Mouse (Mus musculus) spleen, adult 18-20 months (tissue): ENCODE results near the gene Mrps35.
A peak's percentile ranks its signal among the peaks of the same experiment; 100 is the strongest.

Source experiments
- DNase-seq, 2 experiments: peaks; one replicate each; pipeline ENCODE4 v3.0.0; 2022; ENCODE audit warnings: mixed read lengths in 2 of 2

Mrps35 gene

GRCm38 (mm10) chr6:147042291-147043290, at the start of gene Mrps35:
Gene Mrps35 (plus strand): TSS chr6:147042764.
- DNase-seq = peak; percentile 74 to 88

- DNase-seq = peak in 1 of 2 experiments; percentile 38
Observed at GRCm38 (mm10) chr6:146994236-146994635, 48.3 kb upstream of the Mrps35 start.

GRCm38 (mm10) chr6:146995391-146995790, 47.2 kb upstream of the Mrps35 start:
- DNase-seq = no peak

- DNase-seq = no peak
Observed at GRCm38 (mm10) chr6:146995878-146996277, 46.7 kb upstream of the Mrps35 start.

GRCm38 (mm10) chr6:146997006-146997405, 45.6 kb upstream of the Mrps35 start:
- DNase-seq = no peak

GRCm38 (mm10) chr6:146998710-146999109, 43.9 kb upstream of the Mrps35 start:
- DNase-seq = no peak

GRCm38 (mm10) chr6:146999302-146999701, 43.3 kb upstream of the Mrps35 start:
- DNase-seq = no peak

- DNase-seq = no peak
Observed at GRCm38 (mm10) chr6:146999755-147000154, 42.8 kb upstream of the Mrps35 start.

- DNase-seq = peak; percentile 10 to 65
Observed at GRCm38 (mm10) chr6:147008148-147008547, 34.4 kb upstream of the Mrps35 start.

GRCm38 (mm10) chr6:147010358-147010757, 32.2 kb upstream of the Mrps35 start:
- DNase-seq = no peak

- no peak for DNase-seq
Observed at GRCm38 (mm10) chr6:147010811-147011520, 31.6 kb upstream of the Mrps35 start.

- DNase-seq = no peak
Observed at GRCm38 (mm10) chr6:147011555-147011954, 31.0 kb upstream of the Mrps35 start.

- no peak for DNase-seq
Observed at GRCm38 (mm10) chr6:147011977-147012376, 30.6 kb upstream of the Mrps35 start.

- DNase-seq = no peak
Observed at GRCm38 (mm10) chr6:147013546-147013945, 29.0 kb upstream of the Mrps35 start.

GRCm38 (mm10) chr6:147017906-147018305, 24.7 kb upstream of the Mrps35 start:
- no peak for DNase-seq

- no peak for DNase-seq
Observed at GRCm38 (mm10) chr6:147018364-147018763, 24.2 kb upstream of the Mrps35 start.

- no peak for DNase-seq
Observed at GRCm38 (mm10) chr6:147021181-147021580, 21.4 kb upstream of the Mrps35 start.

GRCm38 (mm10) chr6:147022375-147023132, 20.0 kb upstream of the Mrps35 start:
- DNase-seq = no peak

GRCm38 (mm10) chr6:147023133-147023395, 19.5 kb upstream of the Mrps35 start:
- DNase-seq = no peak

- no peak for DNase-seq
Observed at GRCm38 (mm10) chr6:147023568-147023967, 19.0 kb upstream of the Mrps35 start.

- DNase-seq = no peak
Observed at GRCm38 (mm10) chr6:147024761-147025160, 17.8 kb upstream of the Mrps35 start.

- DNase-seq = no peak
Observed at GRCm38 (mm10) chr6:147028396-147028795, 14.2 kb upstream of the Mrps35 start.

GRCm38 (mm10) chr6:147029591-147029990, 13.0 kb upstream of the Mrps35 start:
- DNase-seq = no peak
